Mouse (Mus musculus): ENCODE measurements around the gene Adk.
"Not testable (repeated sequence)": the region's sequence is repeated elsewhere in the genome, so short reads cannot be mapped to it uniquely, and the experiment has no call there.

Gene Adk

GRCm38 (mm10) chr14:21411524-21411923 lies 359.1 kb downstream of the Adk start:
- DNase-seq (ENCODE audit: extremely low read depth, low read depth): no peak

DNA sequence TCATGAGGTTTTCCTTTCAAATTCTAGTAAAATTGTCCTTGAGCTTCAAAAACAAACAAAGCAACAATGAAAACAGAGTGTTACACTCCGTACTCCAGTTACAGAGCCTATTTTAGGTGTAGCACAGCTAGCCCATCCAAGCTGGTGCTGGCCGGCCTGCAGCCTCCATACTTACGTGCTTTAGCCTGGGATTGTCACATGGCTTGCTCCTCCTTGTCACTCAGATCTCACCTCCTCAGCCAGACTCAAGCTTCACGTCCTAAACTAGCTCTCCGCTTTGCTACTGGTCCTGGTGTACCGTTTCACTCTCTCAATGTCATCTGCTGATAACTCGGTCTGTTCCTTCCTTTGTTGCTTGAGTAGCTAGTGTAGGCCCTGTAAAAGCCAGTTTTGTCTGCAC lies 366.0 kb downstream of the Adk start:
- DNase-seq (ENCODE audit: extremely low read depth, low read depth): no peak

GRCm38 (mm10) chr14:21427369-21427768 lies 375.0 kb downstream of the Adk start:
- no peak for DNase-seq (ENCODE audit: extremely low read depth, low read depth)

GRCm38 (mm10) chr14:21433415-21433814 lies 381.0 kb downstream of the Adk start:
- DNase-seq (ENCODE audit: extremely low read depth, low read depth): no peak

GRCm38 (mm10) chr14:21433995-21434394 lies 381.6 kb downstream of the Adk start:
- no peak for DNase-seq (ENCODE audit: extremely low read depth, low read depth)

DNA sequence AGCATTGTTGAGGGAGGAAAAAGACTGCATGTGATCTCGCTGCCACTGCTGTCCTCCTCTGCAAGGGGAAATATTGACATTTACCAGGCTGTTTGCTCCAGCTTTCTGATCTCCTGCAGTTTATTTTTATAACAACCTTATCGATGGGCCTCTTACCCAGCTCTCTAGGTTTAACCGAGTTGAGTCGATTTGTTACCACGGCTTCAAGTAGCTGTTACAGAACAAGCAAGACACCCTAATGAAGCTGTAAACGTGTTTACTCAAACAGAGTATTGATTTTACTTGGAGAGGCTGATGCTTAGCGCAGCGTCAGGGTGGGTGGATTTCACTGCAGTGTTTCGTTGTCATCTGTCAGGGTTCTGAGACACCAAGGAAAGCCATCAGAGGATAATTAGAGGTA lies 382.3 kb downstream of the Adk start:
- no peak for DNase-seq (ENCODE audit: extremely low read depth, low read depth)

DNA sequence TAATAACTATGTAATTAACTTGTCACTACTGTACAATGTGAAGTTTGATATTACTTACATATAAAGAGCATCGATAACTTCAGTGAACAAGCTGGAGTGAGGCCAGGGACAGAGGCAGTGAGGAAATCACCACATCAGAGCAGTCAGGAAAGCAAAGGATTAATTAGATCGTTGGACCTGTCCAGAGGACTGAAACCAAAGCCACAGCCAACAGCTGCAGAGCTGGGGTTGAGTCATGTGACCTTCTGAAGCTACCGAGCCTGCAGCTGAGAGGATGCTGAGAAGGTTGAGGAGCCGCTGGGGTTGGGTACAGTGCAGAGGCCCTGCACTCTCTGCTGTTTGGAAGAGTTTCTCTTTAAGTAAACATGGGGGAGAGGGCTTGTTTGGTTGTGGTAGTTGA lies 387.4 kb downstream of the Adk start:
- DNase-seq (ENCODE audit: extremely low read depth, low read depth): no peak

DNA sequence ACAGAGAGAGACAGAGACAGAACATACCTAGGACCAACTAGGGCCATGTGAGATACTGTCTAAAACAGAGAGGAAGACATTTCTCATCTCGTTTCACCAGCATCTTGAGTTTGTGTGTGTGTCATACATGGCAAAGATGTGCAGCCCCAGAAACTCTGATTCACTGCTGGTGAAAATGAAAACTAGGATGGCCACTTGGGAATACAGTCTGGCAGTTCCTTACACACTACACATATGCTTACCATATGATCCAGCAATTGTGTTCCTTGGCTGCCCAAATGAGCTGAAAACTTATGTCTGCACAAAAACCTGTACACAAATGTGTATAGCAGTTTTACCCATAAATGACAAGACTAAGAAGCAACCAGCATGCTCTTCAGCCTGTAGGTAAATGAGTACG lies 388.2 kb downstream of the Adk start:
- no peak for DNase-seq (ENCODE audit: extremely low read depth, low read depth)

- no peak for DNase-seq (ENCODE audit: extremely low read depth, low read depth)
Measured at GRCm38 (mm10) chr14:21441772-21442533, 389.6 kb downstream of the Adk start.

DNA sequence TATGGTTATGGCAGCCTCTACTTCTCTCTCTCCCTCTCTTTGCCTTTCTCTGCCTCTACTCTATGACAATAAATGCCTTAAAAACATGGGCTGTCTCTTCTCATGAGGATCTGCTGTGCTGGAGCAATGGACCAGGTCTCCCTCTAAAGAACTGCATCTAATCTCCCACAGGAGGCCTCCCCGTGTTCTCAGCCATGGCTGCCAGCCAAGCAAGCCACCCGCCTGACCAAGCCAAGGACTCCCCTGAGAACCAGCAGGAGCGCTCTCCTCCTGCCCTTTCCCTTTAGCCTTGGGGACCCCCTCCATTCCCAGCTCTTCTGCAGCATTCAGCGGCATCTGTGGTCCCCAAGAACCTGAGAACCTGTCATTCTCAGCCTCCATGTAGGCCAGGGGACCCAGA lies 400.2 kb downstream of the Adk start:
- DNase-seq (ENCODE audit: extremely low read depth, low read depth): no peak

GRCm38 (mm10) chr14:21453896-21454295 lies 401.5 kb downstream of the Adk start:
- no peak for DNase-seq (ENCODE audit: extremely low read depth, low read depth)

DNA sequence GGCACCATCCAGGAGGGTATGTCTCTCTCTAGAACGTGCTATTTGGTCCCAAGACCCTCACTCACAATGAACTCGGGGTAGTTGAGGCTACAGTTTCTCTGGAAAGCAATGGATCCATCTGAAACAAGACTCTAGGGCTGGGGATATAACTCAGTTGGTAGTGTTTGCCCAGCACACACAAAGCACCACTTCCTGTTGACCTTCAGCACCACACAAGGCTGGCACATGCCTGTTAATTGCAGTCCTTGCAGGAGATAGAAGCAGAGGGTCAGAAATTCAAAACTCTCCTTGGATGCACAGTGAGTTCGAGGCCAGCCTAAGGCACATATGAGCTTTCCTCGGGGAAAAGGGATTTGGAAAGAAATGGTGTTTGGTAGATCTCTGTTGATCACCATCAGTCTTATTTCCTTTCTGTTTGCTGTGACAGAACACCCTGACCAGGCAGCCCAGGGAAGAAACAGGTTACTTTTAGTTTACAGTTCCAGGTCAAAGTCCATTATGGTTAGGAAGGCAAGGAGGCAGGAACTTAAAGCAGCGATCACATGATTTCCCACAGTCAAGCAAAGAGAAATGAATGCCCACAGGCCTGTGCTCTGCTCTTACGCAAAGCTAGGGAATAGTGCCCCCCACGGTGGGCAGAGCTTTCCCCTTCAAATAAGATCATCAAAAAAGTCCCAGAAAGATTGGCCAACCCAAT lies 403.4 kb downstream of the Adk start:
- DNase-seq (ENCODE audit: extremely low read depth, low read depth): no peak

DNA sequence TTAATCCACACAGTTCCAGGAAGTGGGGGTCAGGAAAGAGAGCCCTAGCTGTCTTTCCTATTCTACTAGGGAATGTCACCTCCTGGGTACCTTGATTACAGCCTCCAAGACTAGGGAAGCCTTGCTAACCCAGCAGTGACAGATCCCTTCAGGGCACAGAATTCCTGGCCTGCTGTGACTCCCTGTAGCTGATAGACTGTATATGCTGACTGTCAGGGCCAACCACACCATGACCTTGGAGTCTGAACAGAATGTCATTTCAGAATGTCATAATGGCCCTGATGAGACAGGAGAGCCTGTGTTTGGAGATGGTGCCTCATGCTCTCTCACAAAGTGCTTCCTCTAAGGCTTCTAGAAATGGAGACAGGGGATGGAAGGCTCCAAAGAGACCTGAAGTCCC lies 404.2 kb downstream of the Adk start:
- no peak for DNase-seq (ENCODE audit: extremely low read depth, low read depth)

DNA sequence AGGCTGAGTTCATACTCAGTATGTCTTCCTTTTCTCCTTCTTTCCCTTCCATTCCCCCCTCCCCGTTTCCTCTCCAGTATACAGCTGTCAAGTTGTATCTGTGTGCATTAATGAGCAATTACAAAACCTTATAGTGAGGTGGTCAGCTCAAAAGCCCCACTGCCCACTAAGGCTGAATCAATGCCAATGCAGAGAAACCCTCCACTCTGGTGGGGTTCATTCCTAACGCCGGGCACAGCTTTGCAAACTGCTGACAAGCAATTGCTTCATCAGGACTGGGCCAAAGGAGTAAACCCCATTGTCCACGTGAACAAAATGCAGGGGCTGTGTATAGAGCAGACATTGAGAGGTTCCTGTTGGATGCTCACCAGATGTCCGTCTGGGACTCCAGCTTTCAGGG lies 405.5 kb downstream of the Adk start:
- DNase-seq (ENCODE audit: extremely low read depth, low read depth): no peak

GRCm38 (mm10) chr14:21458696-21459095 lies 406.3 kb downstream of the Adk start:
- no peak for DNase-seq (ENCODE audit: extremely low read depth, low read depth)

GRCm38 (mm10) chr14:21459163-21459562 lies 406.8 kb downstream of the Adk start:
- no peak for DNase-seq (ENCODE audit: extremely low read depth, low read depth)

DNA sequence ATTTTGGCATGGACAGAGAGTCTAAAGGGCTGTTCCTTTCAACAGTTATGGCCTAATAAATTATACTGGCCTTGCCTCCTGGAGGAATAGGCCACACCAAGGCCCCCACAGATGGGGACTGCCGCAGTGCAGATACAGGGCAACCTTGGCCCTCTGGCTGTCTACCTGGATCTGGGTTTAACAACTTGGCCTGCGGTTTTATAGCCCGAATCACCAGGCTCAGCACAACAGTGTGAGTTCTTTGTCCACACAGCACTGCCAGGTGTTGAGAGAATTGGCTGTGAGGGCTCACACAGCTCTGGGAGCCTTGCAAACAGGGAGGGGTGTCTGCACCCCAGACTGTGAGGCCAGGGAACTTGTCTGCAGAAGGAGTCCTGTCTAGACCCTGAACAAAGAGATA lies 410.0 kb downstream of the Adk start:
- no peak for DNase-seq (ENCODE audit: extremely low read depth, low read depth)

GRCm38 (mm10) chr14:21463117-21463712 lies 410.8 kb downstream of the Adk start:
- DNase-seq (ENCODE audit: extremely low read depth, low read depth): no peak

DNA sequence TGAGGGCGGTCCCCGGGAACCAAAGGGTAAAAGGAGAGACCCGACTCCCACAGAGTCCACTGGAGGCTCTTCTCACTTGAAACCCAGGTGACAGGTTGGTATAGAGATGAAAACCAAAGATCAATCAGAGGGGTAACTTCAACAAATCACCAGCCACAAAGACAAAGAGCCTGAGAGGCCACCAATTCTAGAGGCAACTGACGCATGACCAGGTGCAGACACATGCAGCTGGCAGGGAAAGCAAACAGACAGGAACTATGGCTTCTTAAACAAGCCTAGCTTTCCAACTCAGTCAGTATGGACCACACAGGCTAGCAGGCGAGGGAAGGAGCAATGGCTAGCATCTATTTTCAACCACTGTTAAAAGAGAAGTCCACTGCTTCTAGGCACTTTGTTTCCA lies 418.0 kb downstream of the Adk start:
- no peak for DNase-seq (ENCODE audit: extremely low read depth, low read depth)

GRCm38 (mm10) chr14:21471975-21472374 lies 419.6 kb downstream of the Adk start:
- DNase-seq (ENCODE audit: extremely low read depth, low read depth): no peak

GRCm38 (mm10) chr14:21474593-21475132 lies 422.3 kb downstream of the Adk start:
- DNase-seq (ENCODE audit: extremely low read depth, low read depth): not testable (repeated sequence)

DNA sequence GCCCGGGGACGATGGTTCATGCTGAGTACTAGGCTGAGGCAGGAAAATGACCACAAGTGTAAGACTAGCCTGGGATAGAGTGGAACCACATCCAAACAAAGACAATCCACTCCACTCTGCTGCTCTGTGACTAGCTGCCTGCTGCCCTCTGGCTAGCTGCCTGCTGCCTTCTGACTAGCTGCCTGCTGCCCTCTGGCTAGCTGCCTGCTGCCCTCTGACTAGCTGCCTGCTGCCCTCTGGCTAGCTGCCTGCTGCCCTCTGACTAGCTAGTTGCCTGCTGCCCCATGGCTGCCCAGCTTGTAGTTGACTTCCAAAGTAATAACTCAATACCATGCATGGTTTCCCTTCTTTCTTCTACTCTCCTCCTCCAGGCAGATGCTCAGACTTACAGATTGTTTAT lies 424.8 kb downstream of the Adk start:
- no peak for DNase-seq (ENCODE audit: extremely low read depth, low read depth)
